Mouse (Mus musculus) testis, postnatal 14 days (tissue): ENCODE results near the gene Dbndd2.

Experiments used
- DNase-seq: peaks from one replicate; pipeline ENCODE4 v3.0.0; 2021; ENCODE audit warnings: low spot score

The Dbndd2 gene

DNA sequence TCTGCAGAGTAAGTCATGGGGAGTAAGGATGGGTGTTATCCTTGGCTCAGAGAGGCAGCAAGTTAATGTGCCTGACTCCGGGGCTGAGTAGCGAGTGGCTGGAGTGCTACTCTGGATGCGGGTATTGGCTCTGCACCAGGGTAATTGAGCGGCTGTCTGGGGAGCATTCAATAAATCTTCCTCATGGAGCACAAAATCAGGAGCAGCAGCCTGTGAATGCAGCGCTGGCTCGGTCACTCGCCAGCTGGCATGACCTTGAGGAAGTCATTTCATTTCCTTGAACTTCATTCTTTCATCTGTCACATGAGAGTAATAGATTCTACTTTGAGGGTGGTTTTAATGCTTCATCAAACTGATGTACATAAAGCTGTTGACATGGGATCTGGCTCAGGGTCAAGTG is 14.6 kb downstream of the Dbndd2 start:
- DNase-seq, result no peak

GRCm38 (mm10) chr2:164504919-164505318 is 19.0 kb downstream of the Dbndd2 start:
- DNase-seq, result no peak

DNA sequence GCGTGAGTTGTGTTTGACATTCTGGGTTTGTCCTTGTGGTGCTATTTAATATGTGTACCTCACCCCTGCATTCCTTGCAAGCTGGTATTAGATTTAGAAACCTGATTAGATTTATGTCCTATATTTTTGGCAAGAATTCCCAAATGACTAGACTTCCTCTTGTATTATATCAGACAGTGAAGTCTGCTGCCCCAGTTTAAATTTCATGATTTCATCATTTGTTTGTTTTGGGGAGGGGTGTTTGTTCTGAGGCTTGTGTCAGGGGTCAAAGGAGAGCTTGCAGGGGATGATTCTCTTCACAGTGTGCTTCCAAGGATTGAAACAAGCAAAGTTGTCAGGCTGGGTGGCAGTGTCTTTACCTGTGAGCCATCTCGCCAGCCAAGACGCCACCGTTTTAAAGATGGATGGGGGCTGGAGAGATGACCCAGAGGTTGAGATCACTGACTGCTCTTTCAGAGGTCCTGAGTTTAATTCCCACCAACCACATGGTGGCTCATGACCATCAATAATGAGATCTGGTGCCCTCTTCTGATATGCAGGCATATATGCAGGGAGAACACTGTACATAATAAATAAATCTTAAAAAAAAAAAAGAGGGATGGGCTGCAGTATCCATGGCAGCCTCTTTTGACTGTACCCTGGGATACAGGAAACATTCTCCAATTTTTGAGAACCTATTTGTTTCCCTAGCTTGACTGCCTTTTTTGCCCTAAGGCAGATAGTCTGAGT is 19.9 kb downstream of the Dbndd2 start:
- DNase-seq, result no peak

- DNase-seq, result no peak
Observed at GRCm38 (mm10) chr2:164507811-164508210, 21.9 kb downstream of the Dbndd2 start.

GRCm38 (mm10) chr2:164510621-164511190 is 24.8 kb downstream of the Dbndd2 start:
- no peak for DNase-seq

- DNase-seq, result no peak
Observed at GRCm38 (mm10) chr2:164512121-164512909, 26.4 kb downstream of the Dbndd2 start.

DNA sequence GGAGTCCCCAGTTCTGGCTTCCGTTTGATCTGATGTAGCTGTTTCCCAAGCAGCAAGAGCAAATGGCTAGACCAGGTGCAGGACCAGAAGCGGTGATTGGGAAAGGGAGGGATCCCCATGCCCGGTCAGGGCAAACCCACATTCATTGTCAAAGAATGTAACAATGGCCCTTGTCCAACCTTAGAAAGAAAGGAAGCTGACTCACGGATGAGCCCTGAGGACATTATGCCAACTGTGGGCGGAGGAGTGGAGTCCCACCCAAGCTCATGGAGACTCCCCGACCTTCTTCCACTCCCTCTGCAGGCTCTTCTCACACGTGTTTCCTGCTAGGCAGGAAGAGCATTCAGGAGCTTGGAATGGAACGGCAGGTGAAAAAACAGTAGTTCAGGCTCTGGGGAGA is 27.5 kb downstream of the Dbndd2 start:
- DNase-seq, result no peak

DNA sequence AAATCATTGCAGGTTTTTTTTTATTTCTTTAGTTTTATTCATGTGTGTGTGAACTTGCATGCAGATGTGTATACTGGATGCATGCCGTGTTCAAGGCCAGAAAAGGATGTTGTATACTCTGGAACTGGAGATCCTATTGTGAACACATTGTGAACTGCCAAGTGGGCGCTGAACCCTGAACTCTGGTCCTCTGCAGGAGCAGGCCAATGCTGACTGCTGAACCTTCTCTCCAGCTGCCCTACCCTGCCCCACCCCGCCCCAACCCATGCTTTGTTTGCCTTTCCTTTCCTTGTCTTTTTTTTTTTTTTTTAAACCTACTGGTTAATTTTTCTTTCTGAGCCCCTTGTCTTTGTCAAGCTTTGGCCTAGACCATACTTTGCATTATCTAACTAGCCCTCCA is 29.0 kb downstream of the Dbndd2 start:
- no peak for DNase-seq

- no peak for DNase-seq
Observed at GRCm38 (mm10) chr2:164515897-164516296, 30.0 kb downstream of the Dbndd2 start.

- no peak for DNase-seq
Observed at GRCm38 (mm10) chr2:164516592-164516991, 30.7 kb downstream of the Dbndd2 start.

- DNase-seq, result peak; percentile 66
Observed at GRCm38 (mm10) chr2:164517485-164518221, 31.7 kb downstream of the Dbndd2 start.

GRCm38 (mm10) chr2:164518266-164519170 is 32.6 kb downstream of the Dbndd2 start:
- no peak for DNase-seq

- no peak for DNase-seq
Observed at GRCm38 (mm10) chr2:164519171-164519526, 33.2 kb downstream of the Dbndd2 start.

DNA sequence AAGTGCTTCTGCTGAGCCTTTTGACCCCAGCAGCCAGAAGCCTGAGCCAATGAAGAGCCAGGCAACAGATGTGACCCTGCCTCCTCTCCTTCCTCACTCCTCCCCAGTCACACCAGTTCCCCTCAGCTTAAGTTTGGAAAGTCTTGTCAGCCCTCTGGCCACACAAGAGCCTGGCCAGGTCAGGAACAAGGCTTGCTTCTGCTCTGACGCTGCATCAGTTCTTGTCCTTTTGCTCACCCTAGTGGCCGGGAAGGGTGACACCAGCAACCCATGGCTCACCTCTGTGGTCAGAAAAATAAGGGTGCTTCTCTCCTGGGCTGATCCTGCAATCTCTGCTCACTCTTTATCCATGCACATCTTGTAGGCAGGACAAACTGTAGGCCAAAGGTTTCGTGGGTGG is 34.9 kb downstream of the Dbndd2 start:
- DNase-seq, result no peak

DNA sequence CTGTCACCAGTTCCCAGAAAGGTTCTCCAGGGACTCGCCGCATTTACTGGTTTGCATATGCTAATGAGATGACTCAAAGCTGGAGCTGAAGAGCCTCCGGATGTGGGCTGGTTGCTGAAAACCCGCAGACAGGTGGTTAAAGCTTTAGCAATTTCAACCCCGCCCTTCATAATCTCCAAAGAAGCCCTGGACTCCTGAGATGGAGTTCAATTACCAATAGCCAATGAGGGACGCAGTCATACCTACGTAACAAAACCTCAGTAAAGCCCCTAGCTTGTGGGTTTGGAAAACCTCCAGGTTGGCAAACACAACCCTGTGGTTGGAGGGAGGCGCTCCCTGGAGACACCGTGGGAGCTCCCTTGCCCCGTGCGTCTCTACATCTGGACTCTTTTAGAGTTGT is 35.9 kb downstream of the Dbndd2 start:
- DNase-seq, result no peak

- DNase-seq, result no peak
Observed at GRCm38 (mm10) chr2:164522280-164522679, 36.4 kb downstream of the Dbndd2 start.

DNA sequence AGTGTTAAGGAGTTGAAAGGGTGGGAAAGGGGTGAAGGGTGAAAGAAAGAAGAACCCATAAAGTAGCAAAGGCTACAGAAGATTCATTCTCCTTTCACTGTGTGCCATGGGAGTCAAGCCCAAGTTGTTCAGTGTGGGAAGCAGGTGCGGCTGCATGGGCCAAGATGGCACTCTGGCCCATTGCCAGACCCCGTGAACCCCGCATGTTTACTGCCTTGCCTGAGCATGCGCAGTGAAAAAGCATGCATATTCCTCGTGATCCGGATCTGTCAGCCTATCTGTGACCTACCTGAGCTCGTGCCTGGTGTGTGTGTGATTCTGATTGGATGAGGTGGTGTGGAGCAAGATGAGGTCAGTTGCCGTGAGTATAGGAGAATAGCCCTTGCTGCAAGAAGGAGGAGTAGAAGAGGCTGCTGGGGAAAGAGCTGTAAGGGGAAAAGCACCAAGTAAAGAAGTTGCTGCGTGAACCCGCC is 37.4 kb downstream of the Dbndd2 start:
- no peak for DNase-seq

DNA sequence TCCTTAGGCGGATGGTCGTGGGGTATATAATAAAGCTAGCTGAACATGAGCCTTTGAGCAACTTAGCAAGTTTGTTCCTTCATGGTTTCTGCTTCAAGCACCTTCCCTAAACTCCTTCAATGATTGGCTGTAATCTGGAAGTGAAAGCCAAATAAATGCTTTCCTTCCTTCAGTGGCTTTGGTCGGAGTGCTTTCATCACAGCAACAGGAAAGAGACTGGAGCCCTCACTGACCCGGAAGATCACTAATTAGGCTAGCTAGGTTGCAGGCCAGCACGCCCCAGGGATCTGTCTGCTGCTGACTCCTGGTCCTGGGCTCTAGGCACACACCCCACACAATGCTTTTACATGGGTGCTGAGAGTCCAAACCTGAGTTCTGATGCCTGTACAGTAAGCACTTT is 42.7 kb downstream of the Dbndd2 start:
- no peak for DNase-seq

DNA sequence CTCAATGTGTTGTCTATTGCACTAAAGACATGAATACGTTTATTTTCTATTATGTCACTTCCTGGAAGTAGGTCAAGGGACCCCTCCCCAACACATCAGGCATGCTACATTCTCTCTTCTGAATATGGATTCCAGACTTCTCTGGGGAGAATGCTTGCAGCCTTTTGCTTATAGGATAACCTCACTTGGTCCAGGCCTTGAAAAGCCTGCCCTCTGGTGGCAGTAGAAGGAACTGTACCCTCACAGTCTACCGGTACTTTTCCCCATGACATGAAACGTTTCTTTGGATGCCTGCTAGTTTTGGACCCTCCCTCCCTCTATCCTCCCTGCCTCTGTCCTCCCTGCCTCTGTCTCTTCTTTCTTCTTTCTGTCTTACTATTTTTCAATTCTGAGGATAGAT is 45.3 kb downstream of the Dbndd2 start:
- DNase-seq, result peak; percentile 57

DNA sequence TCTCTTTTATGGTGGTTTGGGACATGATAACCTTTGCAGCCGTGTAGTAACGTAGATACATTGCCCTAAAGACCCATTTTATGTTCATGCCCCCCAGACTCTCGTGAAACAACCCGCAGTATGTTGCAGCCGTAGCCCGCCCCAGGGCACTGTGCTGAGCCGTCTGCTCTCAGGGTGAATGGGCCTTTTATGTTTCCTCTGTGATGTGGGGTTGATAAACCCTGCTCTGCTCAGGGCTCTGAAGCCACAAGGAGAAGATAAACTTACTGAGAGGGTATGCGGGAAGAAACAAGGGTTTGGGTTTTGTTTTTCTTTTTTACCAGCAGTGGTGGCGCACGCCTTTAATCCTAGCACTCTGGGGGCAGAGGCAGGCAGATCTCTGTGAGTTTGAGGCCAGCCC is 48.4 kb downstream of the Dbndd2 start:
- no peak for DNase-seq

DNA sequence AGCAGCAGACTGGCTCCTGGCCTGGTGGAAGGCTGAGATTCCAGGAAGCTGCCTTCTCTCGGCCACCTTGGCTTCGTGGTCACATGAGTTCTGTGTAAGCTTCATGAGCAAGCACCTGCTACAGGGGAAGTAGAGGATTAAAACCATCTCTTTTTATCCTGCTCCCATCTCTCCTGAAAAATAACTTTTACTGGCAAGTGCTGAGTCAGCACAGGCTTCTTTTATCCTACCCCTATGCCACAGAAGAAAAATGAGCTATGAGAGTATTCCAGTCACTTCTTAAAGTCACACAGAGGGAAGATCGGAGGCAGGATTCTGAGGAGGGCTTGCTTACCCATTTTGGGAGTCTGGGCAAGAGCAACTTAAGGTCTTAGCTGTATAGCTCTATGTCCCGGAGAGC is 51.1 kb downstream of the Dbndd2 start:
- DNase-seq, result no peak
